Mouse (Mus musculus): ENCODE measurements around the gene Clstn3.

- TF ChIP-seq GATA1 (IDR thresholded peaks at IDR 0.05; ENCODE audit: borderline replicate concordance, low read length): no peak
- TF ChIP-seq FLI1 (IDR thresholded peaks at IDR 0.05; ENCODE audit: low read length): no peak
Measured at GRCm38 (mm10) chr6:124502021-124502420, 37.4 kb upstream of the Clstn3 start.

Measured in megakaryocyte, embryonic 14.5 days (primary cell).